Mouse (Mus musculus): ENCODE data around the gene Alcam.

Gene Alcam

GRCm38 (mm10) chr16:52368521-52368920 lies 85.4 kb downstream of the Alcam start:
- no peak for DNase-seq (ENCODE audit: low read depth, low spot score)

GRCm38 (mm10) chr16:52366915-52367314 lies 87.0 kb downstream of the Alcam start:
- DNase-seq (ENCODE audit: low read depth, low spot score) = no peak

- no peak for DNase-seq (ENCODE audit: low read depth, low spot score)
Observed at GRCm38 (mm10) chr16:52363944-52364511, 89.8 kb downstream of the Alcam start.

GRCm38 (mm10) chr16:52343467-52344033 lies 110.3 kb downstream of the Alcam start:
- DNase-seq (ENCODE audit: low read depth, low spot score) = no peak

- peak; percentile 57 for DNase-seq (ENCODE audit: low read depth, low spot score)
Observed at GRCm38 (mm10) chr16:52342694-52343466, 111.0 kb downstream of the Alcam start.

GRCm38 (mm10) chr16:52334084-52334483 lies 119.8 kb downstream of the Alcam start:
- no peak for DNase-seq (ENCODE audit: low read depth, low spot score)

- DNase-seq (ENCODE audit: low read depth, low spot score) = no peak
Observed at GRCm38 (mm10) chr16:52333631-52334030, 120.2 kb downstream of the Alcam start.

- DNase-seq (ENCODE audit: low read depth, low spot score) = no peak
Observed at GRCm38 (mm10) chr16:52331341-52331830, 122.5 kb downstream of the Alcam start.

- DNase-seq (ENCODE audit: low read depth, low spot score) = peak; percentile 29
Observed at GRCm38 (mm10) chr16:52329420-52329819, 124.5 kb downstream of the Alcam start.

GRCm38 (mm10) chr16:52319229-52319628 lies 134.6 kb downstream of the Alcam start:
- peak; percentile 46 for DNase-seq (ENCODE audit: low read depth, low spot score)

GRCm38 (mm10) chr16:52311073-52311472 lies 142.8 kb downstream of the Alcam start:
- DNase-seq (ENCODE audit: low read depth, low spot score) = peak; percentile 89

- DNase-seq (ENCODE audit: low read depth, low spot score) = no peak
Observed at GRCm38 (mm10) chr16:52307016-52307415, 146.9 kb downstream of the Alcam start.

- DNase-seq (ENCODE audit: low read depth, low spot score) = no peak
Observed at GRCm38 (mm10) chr16:52303532-52303902, 150.4 kb downstream of the Alcam start.

- no peak for DNase-seq (ENCODE audit: low read depth, low spot score)
Observed at GRCm38 (mm10) chr16:52302790-52303531, 150.9 kb downstream of the Alcam start.

- no peak for DNase-seq (ENCODE audit: low read depth, low spot score)
Observed at GRCm38 (mm10) chr16:52301730-52302129, 152.1 kb downstream of the Alcam start.

- no peak for DNase-seq (ENCODE audit: low read depth, low spot score)
Observed at GRCm38 (mm10) chr16:52296376-52296775, 157.5 kb downstream of the Alcam start.

- DNase-seq (ENCODE audit: low read depth, low spot score) = no peak
Observed at GRCm38 (mm10) chr16:52295535-52295934, 158.3 kb downstream of the Alcam start.

GRCm38 (mm10) chr16:52292440-52293048 lies 161.3 kb downstream of the Alcam start:
- DNase-seq (ENCODE audit: low read depth, low spot score) = peak; percentile 89

- no peak for DNase-seq (ENCODE audit: low read depth, low spot score)
Observed at GRCm38 (mm10) chr16:52280186-52280585, 173.7 kb downstream of the Alcam start.

- DNase-seq (ENCODE audit: low read depth, low spot score) = peak; percentile 33
Observed at GRCm38 (mm10) chr16:52265066-52265465, 188.8 kb downstream of the Alcam start.

- DNase-seq (ENCODE audit: low read depth, low spot score) = no peak
Observed at GRCm38 (mm10) chr16:52263751-52264150, 190.1 kb downstream of the Alcam start.

- DNase-seq (ENCODE audit: low read depth, low spot score) = no peak
Observed at GRCm38 (mm10) chr16:52262582-52262981, 191.3 kb downstream of the Alcam start.

All from 3T3-L1 (cell line).